11 mouse cellular contexts compared by ENCODE assay signal in the genomic region with DNA sequence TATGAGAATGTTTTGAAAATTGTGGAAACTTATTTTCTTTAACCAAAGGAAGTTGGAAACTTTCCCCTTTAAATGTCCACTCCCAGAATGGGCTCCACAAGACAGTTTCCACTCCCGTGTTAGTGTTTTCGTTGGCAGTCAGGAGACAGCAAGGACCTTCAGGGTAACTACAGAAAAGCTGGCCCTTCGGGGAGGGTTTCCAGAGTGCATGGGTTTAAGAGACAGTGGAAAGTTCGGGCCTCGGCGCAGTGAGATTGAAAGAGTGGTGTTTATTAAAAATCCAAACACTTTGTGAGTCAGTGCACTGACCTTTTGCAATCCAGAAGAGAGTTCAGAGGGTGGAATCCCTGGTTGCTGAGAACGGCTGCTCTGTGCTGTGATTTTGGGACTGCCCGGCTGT.
DNase-seq lines count a peak whose midpoint lies in the region; ATAC-seq lines count a peak whose summit lies in the region.
"Had no signal": no experiment of that assay in that cellular context is flagged by ENCODE, and none has a peak within 500 bp of the region (broad histone marks: within the 10 kb centered on the region; RNA-seq: fewer than 3 reads in every experiment).

No protein-coding gene starts in this region.

- no peak for ATAC-seq in heart, embryonic 13.5 days (ENCODE audit: extremely low read depth, insufficient number of reproducible peaks, low FRiP score, low TSS enrichment)
- no peak for ATAC-seq in midbrain, embryonic 13.5 days

- H3K9me3 ChIP-seq in heart, embryonic 13.5 days: no peaks in the 10 kb centered on the region
- H3K9me3 ChIP-seq in midbrain, embryonic 13.5 days: no peaks in the 10 kb centered on the region
- H3K9me3 ChIP-seq: forebrain, embryonic 12.5 days had no signal

- H3K27me3 ChIP-seq in heart, embryonic 13.5 days (replicated peaks): no peaks in the 10 kb centered on the region
- no peaks in the 10 kb centered on the region for H3K27me3 ChIP-seq in midbrain, embryonic 13.5 days
- H3K27me3 ChIP-seq: forebrain, embryonic 12.5 days had no signal

- no peak overlapping the region for H3K4me2 ChIP-seq in heart, embryonic 13.5 days
- H3K4me2 ChIP-seq in midbrain, embryonic 13.5 days (replicated peaks): no peak overlapping the region
- H3K4me2 ChIP-seq: forebrain, embryonic 12.5 days had no signal

- no peak overlapping the region for H3K9ac ChIP-seq in heart, embryonic 13.5 days
- H3K9ac ChIP-seq in midbrain, embryonic 13.5 days (replicated peaks): no peak overlapping the region
- H3K9ac ChIP-seq: forebrain, embryonic 12.5 days had no signal

- H3K4me1 ChIP-seq in heart, embryonic 13.5 days: peaks cover 18% of the 10 kb centered on the region
- H3K4me1 ChIP-seq in midbrain, embryonic 13.5 days (replicated peaks): no peaks in the 10 kb centered on the region
- H3K4me1 ChIP-seq: forebrain, embryonic 12.5 days had no signal

- 0 out of 2 replicates have a peak, but pooled peaks cover 5% of the 10 kb centered on the region for H3K36me3 ChIP-seq in heart, embryonic 13.5 days
- no peaks in the 10 kb centered on the region for H3K36me3 ChIP-seq in midbrain, embryonic 13.5 days
- H3K36me3 ChIP-seq: forebrain, embryonic 12.5 days had no signal

- WGBS in heart, embryonic 13.5 days: 57% methylated on average over 8 of the region's 8 CpGs
- 87% methylated on average over 8 of the region's 8 CpGs for WGBS in midbrain, embryonic 13.5 days

- peak; percentile 24 for DNase-seq in kidney, adult 18-20 months
- DNase-seq in kidney, postnatal 4 days: no peak
- DNase-seq in adrenal gland, postnatal 14 days: peak; percentile 45
- peak; percentile 56 for DNase-seq in lung, postnatal 10 days
- no peak for DNase-seq in embryo, embryonic 9.5 days (ENCODE audit: extremely low spot score)
- no peak for DNase-seq in thymus, postnatal 0 days (ENCODE audit: low spot score)
- DNase-seq: cerebellum, adult 9-11 months had no signal

- H3K27ac ChIP-seq in heart, embryonic 13.5 days (replicated peaks): peak overlapping the region; percentile 76
- H3K27ac ChIP-seq in midbrain, embryonic 13.5 days: no peak overlapping the region
- H3K27ac ChIP-seq: forebrain, embryonic 12.5 days had no signal

- H3K4me3 ChIP-seq in heart, embryonic 13.5 days: no peak overlapping the region
- H3K4me3 ChIP-seq in midbrain, embryonic 13.5 days (replicated peaks): no peak overlapping the region
- H3K4me3 ChIP-seq: forebrain, embryonic 12.5 days; myocyte had no signal

Comparison
In these comparisons a context has a peak if more than half of its experiments do, and no peak if none do; other contexts are left out.
1. DNase-seq: peak in kidney, adult 18-20 months (single experiment), adrenal gland, postnatal 14 days (single experiment) and lung, postnatal 10 days (single experiment); none in kidney, postnatal 4 days (0 of 2), embryo, embryonic 9.5 days (single experiment) and thymus, postnatal 0 days (single experiment).